Mouse (Mus musculus): ENCODE data around the gene 4930519G04Rik. TPM values are rescaled to one million over a fixed set of nuclear protein-coding genes. Genes with fewer than 3 reads are reported as not detected.
"Not testable (repeated sequence)": the region's sequence is repeated elsewhere in the genome, so short reads cannot be mapped to it uniquely, and the experiment has no call there.

4930519G04Rik gene
- total RNA-seq (2021) = not detected
- long read RNA-seq, experiment 1 = 0 reads
- long read RNA-seq, experiment 2 = 0 reads

- H3K4me3 ChIP-seq; DNase-seq (ENCODE audit: extremely low spot score in 1 of 2, low spot score in 2 of 2); H3K27ac ChIP-seq; intact Hi-C loops (cut with DNase I): not testable (repeated sequence)
Observed at GRCm38 (mm10) chr5:114853364-114853763, at the start of gene 4930519G04Rik. Gene 4930519G04Rik, plus strand, starts transcription at chr5:114853664.

- Histone ChIP-seq H3K27ac (peak overlapping the region; percentile 54), H3K4me3 (no peak overlapping the region)
- no peak for DNase-seq (ENCODE audit: extremely low spot score in 1 of 2, low spot score in 2 of 2)
- TF ChIP-seq CTCF (IDR thresholded peaks at IDR 0.05) = no peak
- intact Hi-C loops (cut with DNase I) = loop anchor here (2.0 kb wide), 1 partner anchor 30 kb away; the partner anchor contains the start of genes Ankrd13a and Git2
Observed at GRCm38 (mm10) chr5:114804335-114804734, 49.1 kb upstream of the 4930519G04Rik start.

GRCm38 (mm10) chr5:114804958-114805357 lies 48.5 kb upstream of the 4930519G04Rik start:
- H3K27ac ChIP-seq = peak overlapping the region; percentile 66
- peak; percentile 69 for TF ChIP-seq CTCF (IDR thresholded peaks at IDR 0.05)
- peak; percentile 53 to 69 for DNase-seq (ENCODE audit: extremely low spot score in 1 of 2, low spot score in 2 of 2)
- intact Hi-C loops (cut with DNase I) = loop anchor here (2.0 kb wide), 1 partner anchor 30 kb away; the partner anchor contains the start of genes Ankrd13a and Git2
- no peak overlapping the region for H3K4me3 ChIP-seq

- Histone ChIP-seq H3K27ac (peak overlapping the region; percentile 66), H3K4me3 (no peak overlapping the region)
- TF ChIP-seq CTCF (IDR thresholded peaks at IDR 0.05) = no peak
- DNase-seq (ENCODE audit: extremely low spot score in 1 of 2, low spot score in 2 of 2) = no peak
- intact Hi-C loops (cut with DNase I) = loop anchor here (2.0 kb wide), 1 partner anchor 31 kb away; the partner anchor contains the start of genes Ankrd13a and Git2
Observed at GRCm38 (mm10) chr5:114805436-114806350, 47.8 kb upstream of the 4930519G04Rik start.

GRCm38 (mm10) chr5:114806636-114807035 lies 46.8 kb upstream of the 4930519G04Rik start:
- no peak for TF ChIP-seq CTCF (IDR thresholded peaks at IDR 0.05)
- intact Hi-C loops (cut with DNase I) = no loop called here
- Histone ChIP-seq H3K27ac (peak overlapping the region; percentile 66; the same call in 1 of the 2 replicates), H3K4me3 (no peak overlapping the region)
- no peak for DNase-seq (ENCODE audit: extremely low spot score in 1 of 2, low spot score in 2 of 2)

GRCm38 (mm10) chr5:114807063-114807462 lies 46.4 kb upstream of the 4930519G04Rik start:
- Histone ChIP-seq H3K27ac (no peak overlapping the region; the same call in 1 of the 2 replicates), H3K4me3 (no peak overlapping the region)
- TF ChIP-seq CTCF (IDR thresholded peaks at IDR 0.05) = no peak
- intact Hi-C loops (cut with DNase I) = no loop called here
- DNase-seq (ENCODE audit: extremely low spot score in 1 of 2, low spot score in 2 of 2) = no peak

- Histone ChIP-seq H3K4me3 (no peak overlapping the region), H3K27ac (no peak overlapping the region)
- DNase-seq (ENCODE audit: extremely low spot score in 1 of 2, low spot score in 2 of 2) = no peak
- intact Hi-C loops (cut with DNase I) = no loop called here
- TF ChIP-seq CTCF (IDR thresholded peaks at IDR 0.05) = no peak
Observed at GRCm38 (mm10) chr5:114807468-114807867, 46.0 kb upstream of the 4930519G04Rik start.

GRCm38 (mm10) chr5:114807893-114808292 lies 45.6 kb upstream of the 4930519G04Rik start:
- DNase-seq (ENCODE audit: extremely low spot score in 1 of 2, low spot score in 2 of 2) = no peak
- no peak overlapping the region for H3K27ac ChIP-seq
- H3K4me3 ChIP-seq = no peak overlapping the region
- no peak for TF ChIP-seq CTCF (IDR thresholded peaks at IDR 0.05)
- intact Hi-C loops (cut with DNase I) = no loop called here

GRCm38 (mm10) chr5:114808385-114808784 lies 45.1 kb upstream of the 4930519G04Rik start:
- TF ChIP-seq CTCF (IDR thresholded peaks at IDR 0.05) = no peak
- no peak for DNase-seq (ENCODE audit: extremely low spot score in 1 of 2, low spot score in 2 of 2)
- Histone ChIP-seq H3K27ac (no peak overlapping the region), H3K4me3 (no peak overlapping the region)
- intact Hi-C loops (cut with DNase I) = no loop called here

GRCm38 (mm10) chr5:114809181-114809756 lies 44.2 kb upstream of the 4930519G04Rik start:
- no peak for TF ChIP-seq CTCF (IDR thresholded peaks at IDR 0.05)
- intact Hi-C loops (cut with DNase I) = no loop called here
- Histone ChIP-seq H3K4me3 (no peak overlapping the region), H3K27ac (no peak overlapping the region)
- no peak for DNase-seq (ENCODE audit: extremely low spot score in 1 of 2, low spot score in 2 of 2)

GRCm38 (mm10) chr5:114809826-114810225 lies 43.6 kb upstream of the 4930519G04Rik start:
- no peak overlapping the region for H3K27ac ChIP-seq

More at GRCm38 (mm10) chr5:114809826-114810225, 43.6 kb upstream of the 4930519G04Rik start:
- H3K4me3 ChIP-seq = no peak overlapping the region
- intact Hi-C loops (cut with DNase I) = no loop called here
- no peak for DNase-seq (ENCODE audit: extremely low spot score in 1 of 2, low spot score in 2 of 2)
- no peak for TF ChIP-seq CTCF (IDR thresholded peaks at IDR 0.05)

All from left cerebral cortex, adult 2 months (tissue).